Mouse (Mus musculus) embryonic stem cell, embryonic (primary cell): ENCODE measurements around the gene Poc1a.

Source experiments
- CTCF ChIA-PET, 4 experiments: fragments of 300-600 bp in 2 of 4; fragments of 350-600 bp in 2 of 4; sonication (Branson Sonifier 250); formaldehyde crosslinking; loops; one replicate each; lab custom pipeline; 2022; ENCODE audit warnings: inconsistent platforms in 2 of 4; lab: Charles Lee
- POLR2A ChIA-PET, 4 experiments: fragments of 300-600 bp in 2 of 4; fragments of 350-600 bp in 2 of 4; sonication (Branson Sonifier 250); formaldehyde crosslinking; loops; one replicate each; lab custom pipeline; 2022; ENCODE audit warnings: antibody characterized with exemption in 4 of 4, inconsistent platforms in 1 of 4; lab: Charles Lee

Gene Poc1a

DNA sequence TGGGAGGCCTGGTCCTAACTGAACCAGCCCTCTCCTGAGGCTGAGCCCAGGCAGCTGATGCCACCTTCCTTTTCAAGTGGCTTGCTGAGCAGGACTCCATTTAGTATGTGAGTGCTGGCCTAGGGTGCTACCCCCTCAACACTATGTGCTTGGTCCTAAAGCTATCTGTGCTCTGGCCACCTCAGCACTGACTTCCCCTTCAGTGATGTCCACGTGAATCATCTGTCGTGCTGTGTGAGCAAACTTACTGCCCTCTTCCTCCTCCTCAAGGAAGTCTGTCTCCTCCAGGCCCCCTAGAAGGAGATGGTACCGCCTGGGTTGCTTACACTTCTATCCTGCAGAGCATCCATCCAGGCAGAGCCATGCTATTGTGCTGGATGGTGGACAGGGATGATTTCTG, 51.9 kb downstream of the Poc1a start:
- CTCF ChIA-PET, result interaction anchor here in 2 of 4 experiments (0.6 to 1.8 kb wide), 2 partner anchors 18 to 1403 kb away, joined by 4 to 8 read pairs; no protein-coding TSS in a partner anchor
- POLR2A ChIA-PET, result no interaction called here

DNA sequence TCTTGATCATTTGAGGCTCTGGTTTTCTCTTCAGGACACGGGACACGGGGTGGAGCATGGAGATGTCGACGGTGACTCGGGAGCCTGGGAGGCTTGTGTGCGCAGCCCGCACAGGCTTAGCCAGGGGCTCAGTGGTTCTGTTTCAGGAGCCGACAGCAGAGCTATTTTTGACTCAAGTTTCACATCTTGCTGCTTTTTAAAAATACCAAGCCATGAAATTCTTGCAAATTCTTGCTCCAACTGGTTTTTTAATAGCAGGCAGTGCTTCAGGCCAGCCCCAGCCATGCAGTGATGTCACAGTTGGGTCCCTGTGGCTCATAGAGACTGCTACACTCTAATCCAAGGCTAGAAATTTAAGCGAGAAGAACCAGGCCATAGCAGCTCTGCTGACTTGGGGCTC, 56.8 kb downstream of the Poc1a start:
- POLR2A ChIA-PET, result interaction anchor here in 3 of 4 experiments (1.0 to 1.5 kb wide), 5 partner anchors 10 to 57 kb away, joined by 3 to 4 read pairs (median 3); partner anchors contain the start of gene Poc1a (in 1 of the 3)
- CTCF ChIA-PET, result interaction anchor here in 2 of 4 experiments (0.6 to 1.7 kb wide), 3 partner anchors 14 to 1927 kb away, joined by 3 to 7 read pairs (median 3); no protein-coding TSS in a partner anchor

DNA sequence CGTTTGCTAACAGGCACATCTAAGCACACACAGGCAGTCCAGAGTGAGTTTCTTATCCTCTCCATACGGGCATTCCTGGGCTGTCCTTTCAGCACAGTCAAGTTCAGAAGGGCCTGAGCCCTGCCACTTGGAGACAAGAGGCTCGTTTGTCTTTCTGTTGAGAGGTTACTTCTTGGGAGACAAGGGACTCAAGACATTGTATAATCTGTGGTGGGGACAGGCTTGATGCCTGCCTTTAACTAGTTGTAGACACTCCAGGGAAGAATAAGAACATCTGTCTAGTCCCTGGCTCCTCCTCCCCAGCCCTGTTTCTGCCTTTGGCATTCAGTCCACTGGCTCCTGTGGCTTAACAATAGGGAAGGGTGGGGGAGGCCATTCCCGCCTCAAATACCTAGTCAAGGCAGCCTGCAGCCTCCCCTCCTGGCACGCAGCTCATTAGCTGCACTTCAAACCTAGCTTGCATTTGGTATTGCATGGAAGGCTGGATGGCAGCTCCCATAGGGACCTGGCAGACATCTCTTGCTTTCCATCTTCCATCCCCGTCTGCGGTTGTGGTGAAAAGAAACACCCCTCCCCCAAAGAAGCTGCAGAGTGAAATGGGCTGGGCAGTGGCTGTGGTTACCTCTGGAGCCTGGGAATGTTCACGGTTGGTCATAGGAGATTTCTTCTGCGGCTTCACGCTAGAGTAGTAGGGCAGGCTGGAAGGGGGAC, 57.8 kb downstream of the Poc1a start:
- ChIA-PET POLR2A (interaction anchor here (0.5 to 2.1 kb wide), 9 partner anchors 12 to 137 kb away, joined by 3 to 7 read pairs (median 4); partner anchors contain the start of gene Rrp9 (in 1 of the 4)), CTCF (interaction anchor here in 2 of 4 experiments (1.0 to 1.7 kb wide), 4 partner anchors 13 to 82 kb away, joined by 3 to 8 read pairs (median 6); partner anchors contain the start of gene Poc1a (in 1 of the 2))

DNA sequence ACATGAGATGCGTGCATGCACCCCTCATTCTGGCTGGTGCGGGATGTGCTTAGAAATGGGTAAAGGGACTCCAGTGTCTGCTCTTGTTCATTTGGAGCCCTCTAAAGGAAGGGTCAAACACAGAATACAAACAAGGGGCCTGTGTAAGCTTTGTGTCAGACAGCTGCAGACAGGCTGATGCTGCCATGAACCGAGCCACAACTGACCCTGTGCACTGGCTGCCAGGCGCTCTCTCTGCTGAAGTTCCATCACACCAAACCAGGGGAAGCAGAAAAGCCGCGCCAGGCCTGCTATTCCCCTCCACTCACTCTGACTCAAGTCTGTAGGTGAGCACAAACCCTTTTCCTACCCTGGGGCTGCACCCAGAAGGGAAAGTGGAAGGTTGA, 58.3 kb downstream of the Poc1a start:
- CTCF ChIA-PET, result interaction anchor here in 2 of 4 experiments (0.9 to 1.7 kb wide), 4 partner anchors 12 to 81 kb away, joined by 3 to 8 read pairs (median 4); partner anchors contain the start of gene Poc1a (in 1 of the 2)

DNA sequence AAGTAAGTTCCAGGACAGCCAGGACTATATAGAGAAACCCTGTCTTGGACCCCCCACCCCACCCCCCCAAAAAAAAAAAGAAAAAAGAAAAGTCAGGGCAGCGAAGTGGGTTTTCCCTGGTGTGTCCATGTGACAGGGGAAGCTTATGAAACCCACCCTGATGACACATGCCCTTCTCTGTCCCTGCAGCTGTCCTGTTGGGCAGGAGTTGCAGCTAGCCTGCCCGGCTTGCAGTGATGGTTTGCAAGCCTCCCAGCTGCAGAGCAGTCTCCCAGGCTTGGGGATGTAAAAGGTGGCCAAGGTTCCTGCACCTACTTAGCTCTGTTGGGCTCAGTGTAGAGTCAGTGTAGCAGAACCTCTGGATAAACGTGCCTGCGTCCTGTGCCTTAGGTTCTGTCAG, 58.9 kb downstream of the Poc1a start:
- ChIA-PET CTCF (interaction anchor here in 1 of 4 experiments (0.9 to 1.7 kb wide), 2 partner anchors 11 to 37 kb away, joined by 3 to 8 read pairs; no protein-coding TSS in a partner anchor), POLR2A (interaction anchor here in 2 of 4 experiments (0.6 to 2.1 kb wide), 6 partner anchors 12 to 54 kb away, joined by 3 to 7 read pairs (median 4); no protein-coding TSS in a partner anchor)

More for the DNA sequence above, 58.3 kb downstream of the Poc1a start:
- POLR2A ChIA-PET, result interaction anchor here in 3 of 4 experiments (0.6 to 2.1 kb wide), 10 partner anchors 12 to 137 kb away, joined by 3 to 7 read pairs (median 4); partner anchors contain the start of gene Rrp9 (in 1 of the 3)

DNA sequence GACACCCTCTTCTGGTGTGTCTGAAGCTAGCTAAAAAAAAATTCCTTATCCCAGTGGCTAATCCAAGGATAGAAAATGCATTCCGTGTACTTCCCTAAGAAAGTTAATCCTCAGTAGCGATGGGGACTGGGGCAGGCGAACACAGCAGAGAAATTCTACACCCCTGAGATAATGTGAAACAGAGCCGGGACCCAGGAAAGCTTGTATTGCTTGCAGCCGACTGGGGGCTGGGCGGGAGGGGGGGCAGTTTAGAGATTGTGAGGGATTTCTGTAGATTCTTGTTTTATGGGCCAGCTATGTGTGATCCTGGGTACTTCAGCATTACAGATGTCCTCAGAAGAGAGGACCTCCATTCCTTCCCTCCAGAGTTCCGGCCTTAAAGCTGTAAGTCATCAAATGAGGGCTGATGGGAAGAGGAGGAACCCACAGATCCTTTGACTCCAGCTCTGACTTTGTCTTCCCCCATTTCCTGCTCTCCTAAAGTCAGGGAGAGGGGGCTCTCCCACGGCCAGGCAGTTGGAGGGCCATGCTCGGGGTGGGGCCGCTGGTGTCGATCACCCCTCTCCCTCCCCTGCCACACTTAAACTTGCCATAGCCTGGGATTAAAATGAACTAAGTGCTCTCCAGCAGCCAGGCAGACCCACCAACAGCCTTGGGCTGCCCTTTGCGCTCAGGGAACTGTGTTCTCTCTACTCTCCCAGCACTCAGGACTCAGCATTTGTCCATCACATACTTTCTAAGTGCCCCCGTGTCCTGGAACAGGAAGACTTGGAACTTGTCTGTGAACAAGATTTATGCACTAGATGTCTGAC, 59.8 kb downstream of the Poc1a start:
- CTCF ChIA-PET, result interaction anchor here in 2 of 4 experiments (0.6 to 1.7 kb wide), 3 partner anchors 10 to 1135 kb away, joined by 4 to 8 read pairs (median 4); no protein-coding TSS in a partner anchor
- POLR2A ChIA-PET, result interaction anchor here in 3 of 4 experiments (0.6 to 2.6 kb wide), 7 partner anchors 11 to 169 kb away, joined by 3 to 12 read pairs (median 5); no protein-coding TSS in a partner anchor

DNA sequence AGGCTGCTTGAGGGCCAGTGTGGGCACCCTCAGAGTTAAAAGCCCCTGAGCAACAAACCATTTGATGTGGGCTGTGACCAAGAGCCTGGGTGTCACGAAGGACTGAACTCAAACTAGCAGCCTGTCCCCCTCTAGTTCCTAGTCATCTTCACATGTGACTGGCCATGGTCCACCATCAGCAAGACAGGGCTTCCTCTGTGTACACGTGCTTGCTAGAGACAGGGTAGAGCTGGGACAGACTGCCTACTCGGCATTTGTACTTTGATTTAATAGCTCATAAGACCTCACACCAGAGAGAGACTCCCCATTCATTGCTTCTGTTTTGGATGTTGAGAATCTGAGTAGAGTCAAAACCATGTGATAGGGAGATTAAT, 60.4 kb downstream of the Poc1a start:
- POLR2A ChIA-PET, result interaction anchor here in 3 of 4 experiments (0.6 to 2.6 kb wide), 10 partner anchors 10 to 129 kb away, joined by 3 to 12 read pairs (median 4); partner anchors contain the start of gene Poc1a (in 1 of the 3)
- CTCF ChIA-PET, result interaction anchor here in 3 of 4 experiments (0.6 to 2.1 kb wide), 4 partner anchors 10 to 61 kb away, joined by 3 to 10 read pairs (median 4); partner anchors contain the start of gene Poc1a (in 1 of the 3)

DNA sequence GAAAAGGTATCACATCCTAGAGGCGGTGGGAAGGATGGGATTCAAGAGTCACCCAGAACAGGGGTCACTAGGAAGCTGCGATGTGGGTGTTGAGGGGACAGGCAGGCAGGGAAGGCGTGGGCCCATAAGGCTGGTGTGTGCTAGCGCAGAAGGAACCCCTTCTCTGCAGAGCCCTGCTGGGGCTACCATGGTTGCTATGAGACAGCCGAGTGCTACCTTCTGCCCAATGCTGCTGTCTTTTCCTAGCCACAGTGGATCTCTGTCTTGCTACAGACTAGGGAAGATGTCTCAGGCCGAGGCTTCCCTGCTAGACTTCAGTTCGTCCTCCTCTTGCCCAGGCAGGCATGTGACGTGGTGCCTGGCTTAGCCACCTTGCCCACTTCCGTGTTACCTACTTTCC, 61.7 kb downstream of the Poc1a start:
- POLR2A ChIA-PET, result interaction anchor here in 3 of 4 experiments (1.0 to 2.6 kb wide), 7 partner anchors 9 to 79 kb away, joined by 3 to 12 read pairs (median 3); partner anchors contain the start of gene Poc1a (in 1 of the 3)
- CTCF ChIA-PET, result interaction anchor here in 1 of 4 experiments (1.2 to 2.1 kb wide), 2 partner anchors 9 to 135 kb away, joined by 3 to 10 read pairs; no protein-coding TSS in a partner anchor

DNA sequence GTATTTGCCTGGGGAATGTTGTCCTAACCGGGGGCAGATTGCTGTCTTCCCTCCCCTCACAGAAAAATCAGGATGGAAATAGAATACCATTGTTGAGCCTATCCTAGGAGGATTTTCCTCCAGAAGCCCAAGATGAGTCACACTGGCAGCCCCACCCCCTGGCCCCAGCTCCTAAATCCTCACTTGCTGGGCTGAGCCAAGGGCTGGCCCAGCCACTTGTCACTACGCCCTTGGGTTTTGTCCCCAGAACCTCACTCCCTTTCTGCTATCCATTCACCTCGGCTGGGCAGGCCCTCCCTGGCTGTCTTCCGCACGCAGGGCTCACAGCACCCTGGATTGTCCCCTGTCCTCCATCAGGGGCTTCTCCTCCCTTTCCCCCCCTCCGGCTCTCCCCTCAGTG, 64.3 kb downstream of the Poc1a start:
- ChIA-PET POLR2A (interaction anchor here in 2 of 4 experiments (0.5 to 1.2 kb wide), 4 partner anchors 19 to 265 kb away, joined by 3 read pairs; no protein-coding TSS in a partner anchor), CTCF (interaction anchor here in 1 of 4 experiments (1.3 kb wide), 1 partner anchor 134 kb away, joined by 4 read pairs; no protein-coding TSS in a partner anchor)

DNA sequence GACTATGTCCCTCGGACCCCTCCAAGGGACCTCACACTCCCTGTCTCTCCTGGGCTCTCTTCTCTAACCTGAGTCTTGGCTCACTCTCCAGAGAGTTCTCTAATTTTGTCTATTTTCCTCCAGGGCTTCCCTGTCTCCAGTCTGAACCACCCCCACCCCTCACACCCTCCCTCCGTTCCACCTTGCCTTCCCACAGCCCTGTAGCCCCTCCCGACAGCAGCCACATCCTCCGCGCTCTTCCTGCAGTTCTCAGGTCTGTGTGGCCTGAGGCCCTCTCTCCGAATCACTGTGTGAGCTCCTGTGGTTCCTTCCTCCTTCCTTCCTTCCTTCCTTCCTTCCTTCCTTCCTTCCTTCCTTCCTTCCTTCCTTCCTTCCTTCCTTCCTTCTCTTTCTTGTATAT, 64.8 kb downstream of the Poc1a start:
- ChIA-PET POLR2A (interaction anchor here in 2 of 4 experiments (0.5 to 1.2 kb wide), 4 partner anchors 20 to 265 kb away, joined by 3 read pairs; partner anchors contain the start of gene Parp3 (in 1 of the 2)), CTCF (interaction anchor here in 2 of 4 experiments (0.9 to 1.3 kb wide), 3 partner anchors 40 to 134 kb away, joined by 3 to 4 read pairs (median 4); no protein-coding TSS in a partner anchor)

DNA sequence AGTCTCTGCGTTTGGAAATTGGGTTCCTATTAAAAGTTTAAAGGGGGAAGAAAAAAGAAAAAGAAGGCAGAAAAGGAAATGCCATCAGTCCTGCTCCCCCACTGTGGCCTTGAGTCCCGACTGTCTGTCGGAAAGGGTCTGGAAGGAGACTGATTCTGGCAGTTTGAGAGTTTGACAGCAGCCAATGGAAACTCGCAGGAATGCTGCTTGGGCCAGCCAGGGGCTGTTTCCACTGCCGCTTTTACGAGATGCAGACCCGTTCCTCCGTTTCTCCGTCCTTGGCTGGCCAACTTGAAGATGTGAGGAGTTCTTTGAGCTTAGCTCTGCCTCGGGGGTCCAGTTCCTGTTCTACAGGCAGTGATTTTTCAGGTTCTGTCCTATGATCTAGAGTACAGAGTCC, 67.4 kb downstream of the Poc1a start:
- ChIA-PET POLR2A (interaction anchor here in 1 of 4 experiments (1.3 kb wide), 1 partner anchor 85 kb away, joined by 3 read pairs; no protein-coding TSS in a partner anchor), CTCF (interaction anchor here in 2 of 4 experiments (0.6 to 1.8 kb wide), 4 partner anchors 44 to 74 kb away, joined by 3 to 6 read pairs (median 4); no protein-coding TSS in a partner anchor)

DNA sequence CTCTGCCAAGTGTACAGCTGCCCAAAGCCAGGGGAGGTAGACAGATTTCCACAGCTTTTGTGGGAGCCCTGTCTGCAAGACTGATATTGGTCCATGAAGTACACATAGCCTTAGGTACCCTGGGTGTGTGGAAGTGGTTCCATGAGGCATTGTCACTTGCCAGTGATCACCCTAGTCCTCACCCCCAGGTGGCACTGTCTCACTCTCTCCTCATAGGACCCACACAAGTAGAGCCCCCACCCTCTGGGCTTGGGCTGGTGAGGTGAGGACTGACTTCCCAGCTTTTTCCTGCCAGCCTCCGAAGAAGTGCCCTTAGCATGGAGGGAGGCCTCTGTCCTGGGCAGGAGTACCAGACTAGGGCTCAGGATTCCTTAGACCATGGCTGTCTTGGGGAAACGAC, 68.2 kb downstream of the Poc1a start:
- CTCF ChIA-PET, result interaction anchor here in 2 of 4 experiments (0.5 to 1.8 kb wide), 5 partner anchors 13 to 73 kb away, joined by 3 to 6 read pairs (median 4); no protein-coding TSS in a partner anchor
- POLR2A ChIA-PET, result interaction anchor here in 1 of 4 experiments (1.3 kb wide), 1 partner anchor 84 kb away, joined by 3 read pairs; no protein-coding TSS in a partner anchor

DNA sequence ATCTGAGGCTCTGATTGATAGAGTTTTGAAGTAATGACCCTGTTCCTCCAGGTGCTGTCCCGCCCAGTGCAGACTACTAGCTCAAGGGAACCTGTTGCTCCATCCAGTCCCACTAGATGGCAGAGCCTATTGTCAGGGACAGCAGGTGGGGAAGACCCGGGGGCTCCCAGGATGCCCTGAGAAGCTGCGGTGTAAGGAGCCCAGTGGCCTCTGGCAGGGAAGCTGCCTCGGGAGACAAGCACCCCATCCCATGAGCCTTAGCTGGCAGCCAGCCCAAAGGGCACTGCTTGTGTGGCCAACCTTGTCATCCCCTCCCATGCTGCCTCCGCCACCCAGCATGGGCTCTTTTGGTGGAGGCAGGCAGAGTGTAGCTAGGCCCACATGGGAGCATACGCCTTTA, 70.3 kb downstream of the Poc1a start:
- ChIA-PET CTCF (interaction anchor here (0.5 to 2.0 kb wide), 51 partner anchors 8 to 946 kb away, joined by 3 to 29 read pairs (median 5); partner anchors contain the start of genes Parp3 (in 3 of the 4), Abhd14a (in 1 of the 4), Abhd14b (in 1 of the 4) and Dusp7 (in 1 of the 4)), POLR2A (interaction anchor here (0.5 to 3.4 kb wide), 36 partner anchors 9 to 989 kb away, joined by 3 to 16 read pairs (median 4); partner anchors contain the start of genes Rpl29 (in 3 of the 4), Parp3 (in 2 of the 4), Rrp9 (in 2 of the 4) and 6430571L13Rik (in 1 of the 4))

DNA sequence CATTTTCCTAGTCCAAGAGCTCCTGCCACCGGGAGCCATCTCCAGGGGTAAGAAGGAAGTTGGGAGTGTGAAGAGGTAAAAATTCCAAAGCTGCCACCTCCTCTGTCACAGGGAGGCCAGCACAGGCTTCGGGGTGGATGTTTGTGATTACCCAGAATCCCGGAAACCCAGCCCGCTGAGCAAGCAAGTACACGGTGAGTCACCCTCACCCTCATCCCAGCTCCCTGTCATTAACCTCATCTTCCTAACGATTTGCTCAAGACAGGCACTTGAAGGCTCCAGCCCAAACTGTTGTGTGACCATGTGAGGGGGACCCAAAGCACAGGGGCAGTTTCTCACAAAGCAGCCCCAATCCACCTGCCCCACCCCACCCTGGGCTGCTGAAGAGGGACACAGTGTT, 72.9 kb downstream of the Poc1a start:
- POLR2A ChIA-PET, result interaction anchor here in 3 of 4 experiments (0.6 to 3.4 kb wide), 4 partner anchors 14 to 16 kb away, joined by 3 to 14 read pairs (median 3); partner anchors contain the start of gene Dusp7 (in 1 of the 3)
- CTCF ChIA-PET, result interaction anchor here in 1 of 4 experiments (1.2 kb wide), 1 partner anchor 68 kb away, joined by 4 read pairs; no protein-coding TSS in a partner anchor

DNA sequence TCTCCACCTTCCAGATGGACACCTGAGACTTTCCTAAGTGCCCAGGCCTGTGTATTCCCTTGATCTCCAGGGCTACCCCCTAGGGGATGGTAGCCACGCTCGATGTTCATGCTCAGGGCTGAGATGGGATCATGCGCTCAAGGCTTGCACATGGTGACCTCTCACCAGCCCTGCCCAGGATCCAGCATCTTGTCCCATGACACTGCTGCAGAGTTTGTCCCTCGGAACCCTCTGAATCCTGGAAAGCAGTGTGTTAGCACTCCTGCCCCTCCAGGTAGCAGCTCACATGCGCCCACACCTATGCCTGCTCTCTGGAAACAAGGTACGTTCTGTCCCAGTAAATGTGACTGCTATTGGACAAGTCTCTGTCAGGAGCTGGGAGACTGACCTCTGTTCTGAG, 73.9 kb downstream of the Poc1a start:
- CTCF ChIA-PET, result no interaction called here
- POLR2A ChIA-PET, result interaction anchor here in 1 of 4 experiments (0.6 to 1.3 kb wide), 2 partner anchors 78 to 144 kb away, joined by 4 read pairs; no protein-coding TSS in a partner anchor

DNA sequence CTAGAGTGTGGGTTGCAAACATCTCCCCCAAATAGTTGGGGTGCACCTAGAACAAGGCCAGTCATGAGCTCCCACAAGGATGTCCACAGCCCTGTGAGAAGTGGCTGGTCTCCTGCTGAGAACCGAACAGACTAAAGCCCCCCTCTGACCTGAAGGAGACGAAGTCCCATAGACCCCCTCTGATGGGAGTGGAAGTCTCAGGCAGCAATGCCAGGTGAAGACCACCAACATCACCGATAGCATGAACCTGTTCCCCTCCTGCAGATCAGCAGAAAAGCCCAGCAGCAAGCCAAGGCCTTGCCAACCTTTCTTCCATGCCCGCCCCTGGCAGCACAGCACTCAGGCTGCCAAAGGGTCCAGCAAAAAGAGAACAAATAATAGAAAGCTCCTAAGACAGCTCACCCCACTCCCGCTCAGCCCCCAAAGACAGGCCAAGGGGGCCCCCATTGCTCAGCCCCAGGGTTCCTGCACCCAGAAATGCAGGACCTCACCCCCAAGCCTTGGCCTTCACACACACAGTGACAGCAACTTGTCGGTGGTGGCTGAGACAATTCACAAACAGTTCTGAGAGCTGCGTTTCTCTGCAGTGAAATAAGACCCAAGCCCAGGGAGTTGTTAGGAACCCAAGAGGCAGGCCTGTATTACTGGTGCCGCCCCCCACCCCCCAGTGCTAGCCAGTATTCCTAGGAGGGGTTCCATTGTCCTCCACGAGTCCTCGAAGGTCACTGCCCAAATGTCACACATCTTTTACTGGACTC, 74.5 kb downstream of the Poc1a start:
- ChIA-PET CTCF (interaction anchor here in 1 of 4 experiments (0.6 kb wide), 1 partner anchor 134 kb away, joined by 3 read pairs; no protein-coding TSS in a partner anchor), POLR2A (interaction anchor here in 1 of 4 experiments (0.6 to 1.3 kb wide), 3 partner anchors 75 to 145 kb away, joined by 3 to 4 read pairs (median 4); no protein-coding TSS in a partner anchor)
